Mouse (Mus musculus) heart, embryonic 14.5 days (tissue): Measurements from ENCODE around the gene Ptprq. TPM values are rescaled to one million over a fixed set of nuclear protein-coding genes. Genes with fewer than 3 reads are reported as not detected.

Experiments used
- ATAC-seq: fragments of 200-750 bp; cut with Nextera tagmentation; 2 replicates; pipeline ENCODE4 v1.8.0; 2017; ENCODE audit warnings: low read depth, moderate TSS enrichment; ENCODE audit not compliant: insufficient number of reproducible peaks, insufficient read depth, low FRiP score
- H3K27ac ChIP-seq, 2 experiments: fragments of 200-500 bp in 1 of 2; fragments of 300-500 bp in 1 of 2; sonication (generic) in 1 of 2; replicated peaks in 1 of 2; 2 replicates each; pipeline ENCODE4 v1.5.1; 2012 to 2014; ENCODE audit warnings: low read depth in 2 of 2, low read length in 2 of 2, control low read depth in 1 of 2, mild to moderate bottlenecking in 1 of 2, mixed read lengths in 1 of 2; ENCODE audit not compliant: control insufficient read depth in 1 of 2, insufficient read depth in 1 of 2
- H3K27me3 ChIP-seq: fragments of 300-500 bp; sonication (generic); 2 replicates; pipeline ENCODE4 v1.6.1; 2014; ENCODE audit warnings: mild to moderate bottlenecking, low read length, control low read depth; ENCODE audit not compliant: control insufficient read depth, insufficient read depth
- H3K36me3 ChIP-seq: fragments of 300-500 bp; sonication (generic); 2 replicates; pipeline ENCODE4 v1.6.1; 2014; ENCODE audit warnings: mild to moderate bottlenecking, control low read depth, low read length, mixed read lengths; ENCODE audit not compliant: control insufficient read depth, insufficient read depth
- H3K4me1 ChIP-seq, 2 experiments: fragments of 200-500 bp in 1 of 2; fragments of 300-500 bp in 1 of 2; sonication (generic) in 1 of 2; 2 replicates each; pipeline ENCODE4 v1.6.1; 2012 to 2014; ENCODE audit warnings: low read length in 2 of 2, control low read depth in 1 of 2, mixed read lengths in 1 of 2; ENCODE audit not compliant: control insufficient read depth in 2 of 2, insufficient read depth in 2 of 2
- H3K4me2 ChIP-seq: fragments of 300-500 bp; sonication (generic); 2 replicates; pipeline ENCODE4 v1.6.1; 2014; ENCODE audit warnings: mild to moderate bottlenecking, low read length
- H3K4me3 ChIP-seq, 2 experiments: fragments of 200-500 bp in 1 of 2; fragments of 300-500 bp in 1 of 2; sonication (generic) in 1 of 2; 2 replicates each; pipeline ENCODE4 v1.5.1; 2012 to 2014; ENCODE audit warnings: low read length in 2 of 2, mild to moderate bottlenecking in 2 of 2, control low read depth in 1 of 2, low read depth in 1 of 2, moderate library complexity in 1 of 2; ENCODE audit not compliant: control insufficient read depth in 1 of 2, insufficient read depth in 1 of 2
- H3K9ac ChIP-seq: fragments of 300-500 bp; sonication (generic); 2 replicates; pipeline ENCODE4 v1.6.1; 2014; ENCODE audit warnings: mild to moderate bottlenecking, low read length
- H3K9me3 ChIP-seq: fragments of 300-500 bp; sonication (generic); 2 replicates; pipeline ENCODE4 v1.6.1; 2016; ENCODE audit warnings: low read length, control low read depth; ENCODE audit not compliant: control insufficient read depth
- WGBS: fragments of 180-500 bp; shearing (Covaris S2); extraction: QIAGEN DNeasy Blood & Tissue Kit; methylation state at CpG from one replicate; pipeline ENCODE4 v1.1.7; 2014; 5-methylcytosine and 5-hydroxymethylcytosine counted together
- polyA plus RNA-seq: library from polyadenylated mRNA; unstranded; fragments of >200 nt; fragmentation: Nextera tagmentation; extraction: Ambion mirVana; gene quantifications from 2 replicates; pipeline ENCODE4 v1.2.1, GENCODE M21; 2014

Ptprq gene
- polyA plus RNA-seq, 1 experiment from 2014 or later: 0.12 TPM

DNA sequence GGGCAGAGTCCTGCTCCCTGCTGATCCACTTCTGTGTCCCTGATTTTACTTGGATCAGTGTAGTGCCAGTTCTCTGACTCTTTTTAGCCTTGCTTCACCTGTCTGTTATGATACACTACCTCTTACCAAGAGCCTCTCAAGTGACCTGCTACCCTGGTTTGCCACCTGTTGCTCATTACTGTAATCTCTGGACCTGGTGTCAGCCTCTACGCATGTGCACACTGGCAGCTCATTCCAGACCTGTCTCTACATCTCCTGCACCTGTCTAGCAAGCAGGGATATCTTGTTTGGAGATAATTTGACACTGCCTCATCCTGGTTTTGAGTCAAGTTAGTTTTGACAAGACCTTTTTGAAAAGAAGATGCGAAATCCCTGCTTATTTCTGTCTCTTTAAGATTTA, 213.5 kb downstream of the Ptprq start:
- Histone ChIP-seq H3K36me3 (no peaks in the 10 kb centered on the region), H3K4me1 (no peaks in the 10 kb centered on the region), H3K4me3 (no peak overlapping the region), H3K27me3 (no peaks in the 10 kb centered on the region), H3K9ac (no peak overlapping the region), H3K27ac (no peak overlapping the region), H3K4me2 (no peak overlapping the region), H3K9me3 (no peaks in the 10 kb centered on the region)
- ATAC-seq: no peak
- 79% methylated on average over 2 of the region's 2 CpGs for WGBS

- H3K27me3 ChIP-seq: no peaks in the 10 kb centered on the region
- H3K27ac ChIP-seq: no peak overlapping the region
- H3K9ac ChIP-seq: no peak overlapping the region
- H3K36me3 ChIP-seq: no peaks in the 10 kb centered on the region
- no peak overlapping the region for H3K4me3 ChIP-seq
- H3K4me2 ChIP-seq: no peak overlapping the region
- peaks cover 4 to 5% of the 10 kb centered on the region in 2 experiments; a peak in 3 of 4 replicates for H3K4me1 ChIP-seq
- ATAC-seq: no peak
- 67% methylated on average over 4 of the region's 4 CpGs for WGBS
- H3K9me3 ChIP-seq: no peaks in the 10 kb centered on the region
These were observed 216.4 kb downstream of the Ptprq start for GRCm38 (mm10) chr10:107503430-107503829.

GRCm38 (mm10) chr10:107502193-107502592, 217.7 kb downstream of the Ptprq start:
- 82% methylated on average over 7 of the region's 7 CpGs for WGBS
- H3K4me3 ChIP-seq: no peak overlapping the region
- H3K36me3 ChIP-seq: no peaks in the 10 kb centered on the region
- no peak overlapping the region for H3K27ac ChIP-seq
- H3K4me1 ChIP-seq: peaks cover 4 to 5% of the 10 kb centered on the region in 2 experiments; a peak in 3 of 4 replicates
- H3K27me3 ChIP-seq: no peaks in the 10 kb centered on the region
- no peaks in the 10 kb centered on the region for H3K9me3 ChIP-seq
- no peak for ATAC-seq
- no peak overlapping the region for H3K9ac ChIP-seq
- H3K4me2 ChIP-seq: no peak overlapping the region

DNA sequence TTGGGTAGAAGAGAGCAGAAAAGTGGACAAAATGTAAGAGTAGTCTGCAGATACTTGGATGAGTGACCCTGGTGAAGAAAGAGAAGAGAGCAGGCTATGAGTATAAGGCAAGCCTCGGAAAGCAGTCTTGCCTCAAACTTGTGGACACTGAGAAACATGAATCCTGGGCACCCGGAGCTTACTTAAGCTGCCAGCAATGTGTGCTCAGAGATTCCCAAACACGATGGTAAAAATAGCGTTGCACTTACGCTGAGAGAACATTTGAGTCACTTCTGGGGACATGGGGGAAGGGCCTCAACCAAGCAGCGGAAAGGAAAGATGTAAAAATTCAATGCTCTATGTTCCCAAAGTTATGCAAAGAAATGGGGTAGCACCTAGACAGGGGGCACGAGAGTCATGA, 220.2 kb downstream of the Ptprq start:
- Histone ChIP-seq H3K9ac (no peak overlapping the region), H3K27ac (peak overlapping the region; percentile 65 to 68), H3K4me1 (peaks cover 4 to 5% of the 10 kb centered on the region in 2 experiments; a peak in 3 of 4 replicates), H3K27me3 (no peaks in the 10 kb centered on the region), H3K9me3 (no peaks in the 10 kb centered on the region), H3K4me2 (peak overlapping the region; percentile 9; the same call in 1 of the 2 replicates), H3K36me3 (no peaks in the 10 kb centered on the region), H3K4me3 (no peak overlapping the region)
- 34% methylated on average over 7 of the region's 7 CpGs for WGBS
- no peak for ATAC-seq

DNA sequence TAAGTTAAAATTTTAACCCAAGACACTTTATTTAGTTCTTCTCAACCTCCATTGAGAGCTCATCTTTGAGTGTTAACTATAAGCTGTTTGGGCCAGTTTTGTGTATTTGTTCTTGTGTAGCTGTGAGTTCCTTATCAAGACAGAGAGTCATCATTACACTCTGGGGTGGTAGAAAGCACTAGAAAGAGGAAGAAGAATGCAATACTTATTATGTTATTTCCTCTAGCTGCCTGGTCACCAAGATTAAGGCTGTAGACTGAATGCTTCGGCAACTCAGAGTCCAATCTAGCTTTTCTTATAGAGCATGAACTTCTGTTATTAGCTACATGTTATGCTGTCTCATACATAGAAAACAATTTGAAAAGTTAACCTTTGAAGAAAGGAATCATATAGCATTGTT, 223.4 kb downstream of the Ptprq start:
- H3K27me3 ChIP-seq: no peaks in the 10 kb centered on the region
- H3K27ac ChIP-seq: no peak overlapping the region
- ATAC-seq: no peak
- H3K4me1 ChIP-seq: peaks cover 6 to 9% of the 10 kb centered on the region in 2 experiments; a peak in 3 of 4 replicates
- 71% methylated on average over 1 of the region's 1 CpGs for WGBS
- no peak overlapping the region for H3K4me3 ChIP-seq
- no peak overlapping the region for H3K4me2 ChIP-seq
- H3K9ac ChIP-seq: no peak overlapping the region
- no peaks in the 10 kb centered on the region for H3K36me3 ChIP-seq
- H3K9me3 ChIP-seq: no peaks in the 10 kb centered on the region

GRCm38 (mm10) chr10:107494568-107494967, 225.3 kb downstream of the Ptprq start, which contains the start of gene Myf6:
Myf6 (minus strand) TSS chr10:107494737.
- Histone ChIP-seq H3K4me2 (peak within 1 kb of the TSS; percentile 66), H3K36me3 (no peaks in the 10 kb centered on the region), H3K27me3 (no peaks in the 10 kb centered on the region), H3K4me1 (peaks cover 2 to 5% of the 10 kb centered on the region in 2 experiments; a peak in 1 of 4 replicates), H3K27ac (no peak within 1 kb of the TSS), H3K9ac (no peak within 1 kb of the TSS), H3K4me3 (peak within 1 kb of the TSS; percentile 29 to 38), H3K9me3 (no peaks in the 10 kb centered on the region)
- ATAC-seq: no peak
- WGBS: 84% methylated on average over 6 of the region's 6 CpGs

DNA sequence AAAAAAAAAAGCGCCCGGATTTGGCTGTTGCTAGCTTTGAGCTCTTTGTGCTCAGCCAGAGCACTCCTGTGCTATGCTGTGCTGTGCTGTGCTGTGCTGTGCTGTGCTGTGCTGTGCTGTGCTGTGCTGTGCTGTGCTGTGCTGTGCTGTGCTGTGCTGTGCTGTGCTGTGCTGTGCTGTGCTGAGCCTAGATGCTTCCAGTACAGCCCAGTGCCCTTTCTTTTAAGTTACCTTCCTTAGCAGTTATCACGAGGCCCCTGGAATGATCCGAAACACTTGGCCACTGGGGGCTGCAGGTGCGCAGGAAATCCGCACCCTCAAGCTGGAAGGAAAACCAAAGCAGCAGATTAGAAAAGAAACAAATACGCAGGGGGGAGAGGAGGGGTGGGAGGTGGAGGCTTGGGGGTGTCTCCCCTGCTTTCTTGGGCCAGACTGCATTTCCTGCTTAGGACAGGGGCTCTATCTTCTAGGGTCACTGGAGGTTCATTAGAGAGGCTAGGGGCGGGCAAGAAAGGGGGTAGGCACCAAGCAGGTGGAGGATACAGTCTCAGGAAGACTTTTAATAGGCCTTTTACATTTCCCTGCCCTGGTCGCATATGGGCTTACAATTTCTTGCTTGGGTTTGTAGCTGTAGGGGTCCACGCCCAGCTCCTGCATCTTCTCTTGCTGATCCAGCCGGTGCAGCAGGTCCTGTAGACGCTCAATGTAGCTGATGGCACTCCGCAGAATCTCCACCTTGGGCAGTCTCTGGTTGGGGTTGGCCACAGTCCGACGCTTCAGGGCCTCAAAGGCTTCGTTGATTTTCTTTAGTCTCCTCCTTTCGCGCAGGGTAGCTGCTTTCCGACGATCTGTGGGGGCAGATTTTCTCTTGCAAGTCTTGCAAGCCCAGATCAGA, 226.0 kb downstream of the Ptprq start:
- peak overlapping the region; percentile 29 to 38 for H3K4me3 ChIP-seq
- H3K4me1 ChIP-seq: peaks cover 2 to 4% of the 10 kb centered on the region in 2 experiments; a peak in 1 of 4 replicates
- no peak for ATAC-seq
- H3K9ac ChIP-seq: peak overlapping the region; percentile 58
- no peak overlapping the region for H3K27ac ChIP-seq
- H3K36me3 ChIP-seq: no peaks in the 10 kb centered on the region
- H3K4me2 ChIP-seq: peak overlapping the region; percentile 66
- no peaks in the 10 kb centered on the region for H3K27me3 ChIP-seq
- 44% methylated on average over 18 of the region's 20 CpGs for WGBS
- H3K9me3 ChIP-seq: no peaks in the 10 kb centered on the region
